8 mouse cellular contexts compared by ENCODE assay signal in the genomic region with DNA sequence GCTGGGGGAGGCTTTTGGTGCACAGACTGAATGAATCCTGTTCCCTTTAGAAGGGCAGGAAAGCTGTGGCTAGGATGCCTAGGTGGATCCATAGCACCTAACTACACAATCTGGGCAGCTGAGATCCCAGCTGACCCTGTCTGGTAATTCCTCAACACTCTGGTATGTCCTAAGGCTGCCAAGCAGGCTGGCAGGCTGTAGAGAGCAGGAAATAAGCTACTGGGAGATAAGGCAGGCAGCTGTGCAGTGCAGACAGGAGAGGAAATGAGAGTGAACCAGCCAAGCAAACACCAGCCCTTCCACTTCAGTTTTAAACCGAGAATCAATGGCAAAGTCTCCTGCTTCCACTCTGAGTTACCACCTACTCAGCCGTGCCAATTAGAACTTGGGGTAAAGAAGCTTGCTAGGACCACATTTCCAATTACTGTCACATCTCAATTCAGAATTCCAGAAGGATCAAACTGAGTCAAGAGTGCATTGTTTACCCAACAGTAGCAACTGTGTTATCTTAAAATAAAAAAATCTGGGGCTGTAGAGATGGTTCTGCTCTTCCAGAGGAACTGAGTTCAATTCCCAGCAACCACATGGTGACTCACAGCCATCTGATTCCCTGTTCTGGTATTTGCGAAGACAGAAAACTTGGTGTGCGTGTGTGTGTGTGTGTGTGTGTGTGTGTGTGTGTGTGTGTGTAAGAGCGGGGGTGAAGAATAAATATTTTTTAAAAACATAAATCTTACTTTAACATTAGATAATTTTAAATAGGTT.
DNase-seq lines count a peak whose midpoint lies in the region; ATAC-seq and TF ChIP-seq lines count a peak whose summit lies in the region.

No protein-coding gene starts in this region.

- peaks cover 3% of the 10 kb centered on the region; the same call in 1 of the 2 replicates for H3K4me1 ChIP-seq in forebrain, postnatal 0 days (ENCODE audit: insufficient read depth)
- H3K4me1 ChIP-seq in hindbrain, embryonic 15.5 days (replicated peaks): peaks cover 14% of the 10 kb centered on the region
- peaks cover 11% of the 10 kb centered on the region for H3K4me1 ChIP-seq in limb, embryonic 10.5 days

- ATAC-seq in forebrain, postnatal 0 days: peak; percentile 77
- ATAC-seq in hindbrain, embryonic 15.5 days (ENCODE audit: low FRiP score, low read depth): peak; percentile 61; the same call in 1 of the 2 replicates

- H3K9me3 ChIP-seq in forebrain, postnatal 0 days (ENCODE audit: low read length): no peaks in the 10 kb centered on the region
- no peaks in the 10 kb centered on the region for H3K9me3 ChIP-seq in hindbrain, embryonic 15.5 days
- H3K9me3 ChIP-seq in limb, embryonic 10.5 days (replicated peaks): no peaks in the 10 kb centered on the region

- 48% methylated on average over 5 of the region's 5 CpGs for WGBS in forebrain, postnatal 0 days
- WGBS in hindbrain, embryonic 15.5 days: 75% methylated on average over 5 of the region's 5 CpGs
- WGBS in limb, embryonic 10.5 days: 79% methylated on average over 5 of the region's 5 CpGs

- peak overlapping the region; percentile 60; the same call in 1 of the 2 replicates for H3K27ac ChIP-seq in forebrain, postnatal 0 days (ENCODE audit: low read depth, low read length)
- peak overlapping the region; percentile 31 for H3K27ac ChIP-seq in hindbrain, embryonic 15.5 days (replicated peaks)
- H3K27ac ChIP-seq in limb, embryonic 10.5 days: peak overlapping the region; percentile 50; the same call in 1 of the 2 replicates

- TF ChIP-seq CTCF in forebrain, postnatal 0 days (IDR thresholded peaks at IDR 0.05; ENCODE audit: low read depth): no peak

- peak; percentile 23 to 37 for DNase-seq in left cerebral cortex, postnatal 10 days (ENCODE audit: extremely low spot score in 1 of 2, low spot score in 2 of 2)
- DNase-seq in left cerebral cortex, postnatal 4 days: no peak
- peak; percentile 82 for DNase-seq in MN1 (ENCODE audit: low spot score)
- peak; percentile 32 for DNase-seq in forebrain, postnatal 0 days
- DNase-seq in limb, embryonic 10.5 days (ENCODE audit: low spot score): no peak
- peak; percentile 14 for DNase-seq in mesoderm, embryonic 11.5 days (ENCODE audit: low read depth, low spot score)
- no peak for DNase-seq in cerebellum, adult 8-10 months

- H3K27me3 ChIP-seq in forebrain, postnatal 0 days (ENCODE audit: insufficient read depth, low read length): no peaks in the 10 kb centered on the region
- no peaks in the 10 kb centered on the region for H3K27me3 ChIP-seq in hindbrain, embryonic 15.5 days
- H3K27me3 ChIP-seq in limb, embryonic 10.5 days (ENCODE audit: low read depth, poor library complexity, severe bottlenecking): no peaks in the 10 kb centered on the region

- intact Hi-C loops in left cerebral cortex, postnatal 10 days (cut with DNase I): no loop called here
- intact Hi-C loops in left cerebral cortex, postnatal 4 days (cut with DNase I): loop anchor here (10.0 kb wide), 1 partner anchor 58 kb away; no protein-coding TSS in a partner anchor

- H3K9ac ChIP-seq in forebrain, postnatal 0 days: no peak overlapping the region
- H3K9ac ChIP-seq in hindbrain, embryonic 15.5 days: no peak overlapping the region

- H3K36me3 ChIP-seq in forebrain, postnatal 0 days (ENCODE audit: insufficient read depth): peaks cover 9% of the 10 kb centered on the region
- peaks cover 7% of the 10 kb centered on the region for H3K36me3 ChIP-seq in hindbrain, embryonic 15.5 days
- peaks cover 30% of the 10 kb centered on the region for H3K36me3 ChIP-seq in limb, embryonic 10.5 days

- H3K4me2 ChIP-seq in forebrain, postnatal 0 days (ENCODE audit: low read depth): no peak overlapping the region
- H3K4me2 ChIP-seq in hindbrain, embryonic 15.5 days: no peak overlapping the region

- H3K4me3 ChIP-seq in forebrain, postnatal 0 days (ENCODE audit: low read depth, low read length): no peak overlapping the region
- no peak overlapping the region for H3K4me3 ChIP-seq in hindbrain, embryonic 15.5 days
- H3K4me3 ChIP-seq in limb, embryonic 10.5 days: no peak overlapping the region

Comparison
In these comparisons a context has a peak if more than half of its experiments do, and no peak if none do; other contexts are left out.
1. DNase-seq: peak in left cerebral cortex, postnatal 10 days (2 of 2), MN1 (single experiment), forebrain, postnatal 0 days (single experiment) and mesoderm, embryonic 11.5 days (single experiment); none in left cerebral cortex, postnatal 4 days (single experiment), limb, embryonic 10.5 days (single experiment) and cerebellum, adult 8-10 months (single experiment).
2. Peak in every context shown above with its lines, with median percentiles within 50 percentile points of each other: H3K27ac ChIP-seq.